Mouse (Mus musculus) 416B (cell line): Measurements from ENCODE around the gene Apaf1.
A peak's percentile ranks its signal among the peaks of the same experiment; 100 is the strongest.

Experiments
- DNase-seq: peaks from one replicate; pipeline ENCODE4 v3.0.0; 2011; ENCODE audit warnings: low read depth

Gene Apaf1

DNA sequence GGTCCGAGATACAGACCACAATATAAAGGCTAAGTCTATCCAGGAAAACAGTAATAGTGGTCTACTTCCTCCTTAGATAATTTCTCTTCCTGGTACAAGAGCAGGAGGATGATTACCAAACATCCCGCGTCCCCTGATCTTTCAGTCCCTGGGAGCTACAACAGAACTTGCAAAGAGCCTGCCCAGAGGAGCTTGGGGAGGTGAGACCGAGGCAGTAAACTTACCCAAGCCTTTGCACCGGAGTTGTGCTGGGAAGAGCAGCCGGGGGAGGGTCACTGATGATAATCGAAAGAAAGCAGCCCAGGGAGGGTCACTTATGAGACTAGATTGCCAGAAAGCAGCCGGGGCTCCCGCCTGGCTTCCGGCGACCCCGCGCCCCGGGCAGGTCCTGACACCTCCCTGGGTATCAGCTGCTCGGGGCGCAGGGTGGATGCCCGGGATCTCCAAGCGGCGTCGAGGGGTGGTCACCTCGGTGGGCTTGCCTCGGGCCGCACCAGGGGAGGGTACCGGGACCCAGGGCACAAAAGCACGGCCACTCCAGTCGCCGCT is 537 bp downstream of the Apaf1 start:
- DNase-seq, result peak; percentile 84

DNA sequence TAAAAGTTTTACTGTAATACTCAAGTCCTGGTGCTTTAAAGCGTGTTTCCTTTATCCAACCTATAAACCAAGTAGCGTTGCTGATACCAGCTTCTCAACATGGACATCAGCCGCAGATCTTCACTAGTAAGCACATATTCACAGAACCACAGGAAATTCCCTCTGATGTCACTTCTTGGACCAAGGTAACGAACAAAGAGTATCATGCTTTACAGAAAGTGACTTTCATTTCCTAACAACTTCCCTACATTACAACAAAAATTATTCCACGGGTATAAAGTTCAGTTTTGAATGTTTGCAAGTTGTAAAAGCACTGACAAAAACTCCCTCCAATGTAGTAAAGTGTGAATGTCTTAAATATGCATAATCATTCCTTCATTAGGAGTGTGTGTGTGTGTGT is 2.0 kb downstream of the Apaf1 start:
- DNase-seq, result peak; percentile 76

DNA sequence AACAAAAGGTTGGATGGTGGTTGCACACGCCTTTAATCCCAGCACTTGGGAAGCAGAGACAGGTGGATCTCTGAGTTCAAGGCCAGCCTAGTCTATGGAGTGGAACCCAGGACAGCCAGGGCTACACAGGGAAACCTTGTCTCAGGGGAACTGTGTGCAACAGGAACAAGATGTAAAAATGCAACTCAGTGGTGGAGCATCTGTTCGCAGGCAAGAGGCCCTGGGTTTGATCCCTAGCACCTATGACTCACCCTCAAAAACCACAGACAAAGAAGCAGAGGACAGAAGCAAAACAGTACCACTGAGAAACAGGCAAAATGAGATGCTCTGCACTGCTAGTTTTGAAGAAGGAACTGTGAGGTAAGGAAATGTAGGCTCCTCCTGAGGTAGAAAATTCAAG is 5.9 kb downstream of the Apaf1 start:
- DNase-seq, result peak; percentile 85

GRCm38 (mm10) chr10:91073345-91073744 is 9.2 kb downstream of the Apaf1 start:
- no peak for DNase-seq

DNA sequence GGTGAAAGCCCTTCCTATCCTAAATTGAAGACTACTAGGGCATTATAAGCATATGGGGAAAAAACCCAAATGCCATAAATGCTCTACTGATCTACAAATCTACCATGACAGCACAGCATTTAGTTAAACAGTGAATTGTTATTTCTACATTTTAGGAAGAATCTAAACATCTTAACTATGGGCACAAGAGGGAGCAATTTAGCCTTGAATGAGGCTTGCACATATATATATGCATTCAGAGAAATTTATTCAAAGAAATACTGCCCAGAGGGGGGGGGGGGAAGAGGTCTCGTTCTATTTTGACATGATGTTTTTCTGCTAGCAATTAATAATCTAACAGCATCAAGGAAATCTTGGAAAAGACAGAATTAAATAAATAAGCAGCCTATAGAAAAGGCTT is 10.8 kb downstream of the Apaf1 start:
- DNase-seq, result peak; percentile 76

- no peak for DNase-seq
Measured at GRCm38 (mm10) chr10:91062355-91062754, 20.2 kb downstream of the Apaf1 start.

- peak; percentile 66 for DNase-seq
Measured at GRCm38 (mm10) chr10:91060742-91061141, 21.8 kb downstream of the Apaf1 start.

GRCm38 (mm10) chr10:91052734-91053133 is 29.8 kb downstream of the Apaf1 start:
- DNase-seq, result no peak

DNA sequence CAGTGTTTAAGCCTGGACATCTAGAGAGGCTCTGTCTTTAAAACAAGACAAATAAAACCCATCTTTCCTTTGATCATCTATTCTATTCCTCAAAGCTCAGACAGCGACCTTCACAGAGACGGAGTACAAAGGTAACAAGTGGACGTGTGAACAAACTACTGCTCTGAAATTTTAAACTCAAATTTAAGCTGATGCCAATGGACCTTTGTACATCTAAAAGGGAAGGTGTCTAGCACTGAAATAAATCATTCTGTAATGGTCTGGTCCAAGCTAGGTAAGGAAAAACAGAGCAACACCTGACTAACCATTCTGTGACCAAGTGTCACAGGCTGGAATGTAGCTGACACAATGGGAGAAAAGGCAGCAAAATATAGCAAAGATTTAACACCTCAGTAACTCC is 31.4 kb downstream of the Apaf1 start:
- DNase-seq, result no peak

DNA sequence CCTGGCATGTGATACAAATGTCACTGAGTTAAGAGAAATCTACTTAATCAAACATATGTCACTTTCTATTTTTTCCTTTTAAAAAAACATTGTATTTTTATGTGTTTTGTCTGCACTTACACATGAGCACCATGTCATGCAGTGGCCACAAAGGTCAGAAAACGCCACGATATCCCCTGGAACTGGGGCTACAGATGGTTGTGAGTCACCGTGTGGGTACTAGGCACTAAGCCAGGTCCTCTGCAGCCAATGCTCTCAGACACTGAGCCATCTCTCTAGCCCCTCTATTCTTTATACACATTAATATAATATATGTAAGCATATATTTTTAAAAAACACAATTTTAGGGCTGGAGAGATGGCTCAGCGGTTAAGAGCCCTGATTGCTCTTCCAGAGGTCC is 32.9 kb downstream of the Apaf1 start:
- DNase-seq, result peak; percentile 70

DNA sequence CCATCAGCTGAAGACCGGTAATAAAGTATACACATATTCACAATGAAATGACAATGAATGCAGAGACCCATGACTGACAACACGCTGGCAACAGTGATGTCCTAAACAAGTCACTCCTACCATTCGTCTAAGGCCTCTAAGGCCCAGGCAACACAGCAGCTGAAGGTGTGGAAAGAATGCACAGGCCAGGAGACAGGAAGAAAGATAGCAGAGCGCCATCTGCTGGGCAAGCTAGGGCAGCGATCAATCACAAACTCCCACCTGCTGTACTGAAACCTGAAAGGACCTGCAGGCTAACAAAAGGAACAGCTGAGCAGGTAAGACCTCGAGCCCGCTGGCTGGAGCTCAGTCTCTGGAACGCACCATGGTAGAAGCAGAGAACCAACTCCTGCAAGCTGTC is 48.6 kb downstream of the Apaf1 start:
- peak; percentile 61 for DNase-seq

- DNase-seq, result peak; percentile 79
Measured at GRCm38 (mm10) chr10:91032399-91032798, 50.2 kb downstream of the Apaf1 start.

- no peak for DNase-seq
Measured at GRCm38 (mm10) chr10:91031176-91031575, 51.4 kb downstream of the Apaf1 start.

GRCm38 (mm10) chr10:91029002-91029539 is 53.5 kb downstream of the Apaf1 start:
- no peak for DNase-seq

DNA sequence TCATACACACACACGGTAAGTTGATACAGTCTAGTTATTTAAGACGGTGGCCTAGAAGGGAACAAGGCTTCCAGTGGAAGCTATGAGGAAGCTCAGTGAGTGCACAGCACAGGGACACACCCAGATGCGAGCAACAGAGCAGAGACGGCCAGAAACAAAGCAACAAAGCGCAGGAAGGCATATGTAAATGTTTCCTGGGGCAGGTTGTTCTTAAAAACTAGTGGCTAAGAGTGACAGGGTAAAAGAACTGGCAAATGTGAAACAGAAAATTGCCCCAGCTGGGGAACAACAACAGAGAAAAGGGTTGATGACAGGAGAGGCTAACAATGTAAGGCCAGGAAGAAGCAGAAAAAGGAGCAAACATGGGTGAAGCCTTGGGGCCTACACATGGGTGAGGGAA is 54.6 kb downstream of the Apaf1 start:
- DNase-seq, result no peak

DNA sequence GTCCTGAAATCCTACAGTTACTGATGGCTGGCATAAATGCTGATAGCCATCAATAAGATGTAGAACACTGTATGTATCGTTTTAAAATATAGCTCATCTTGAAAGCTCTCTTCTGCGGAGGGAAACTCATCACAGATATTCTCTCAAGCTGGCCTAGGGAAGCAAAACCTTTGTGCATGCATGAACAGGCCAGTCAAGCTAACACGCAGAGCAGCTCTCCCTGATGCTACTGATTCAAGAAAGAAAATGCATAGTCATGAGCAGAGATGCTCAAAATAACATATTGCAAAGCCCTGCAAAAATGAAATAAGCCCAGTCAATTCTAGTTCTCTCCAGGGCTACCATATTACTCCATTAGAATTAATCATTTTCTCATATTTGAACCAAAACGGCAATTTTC is 55.1 kb downstream of the Apaf1 start:
- DNase-seq, result no peak

GRCm38 (mm10) chr10:91005858-91006538 is 76.6 kb downstream of the Apaf1 start:
- no peak for DNase-seq

DNA sequence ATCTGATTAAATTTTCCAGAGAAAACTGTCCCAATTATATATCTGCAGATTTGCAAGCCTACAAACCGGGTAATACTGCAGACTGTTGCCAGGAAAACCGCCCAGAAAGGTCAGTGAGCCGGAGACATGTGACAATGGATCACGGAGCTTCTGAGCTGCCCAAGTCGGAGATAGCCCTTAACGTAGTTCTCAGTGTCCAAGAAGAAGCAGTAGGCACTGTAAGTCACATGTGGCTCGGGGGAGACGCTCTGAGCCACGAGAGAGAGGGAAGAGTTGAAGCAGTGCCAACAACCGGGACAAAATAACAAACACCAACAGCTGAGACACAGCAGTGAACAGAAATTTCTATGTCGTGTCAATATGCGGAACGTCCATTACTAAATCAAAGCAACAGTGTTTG is 81.1 kb downstream of the Apaf1 start:
- DNase-seq, result no peak

DNA sequence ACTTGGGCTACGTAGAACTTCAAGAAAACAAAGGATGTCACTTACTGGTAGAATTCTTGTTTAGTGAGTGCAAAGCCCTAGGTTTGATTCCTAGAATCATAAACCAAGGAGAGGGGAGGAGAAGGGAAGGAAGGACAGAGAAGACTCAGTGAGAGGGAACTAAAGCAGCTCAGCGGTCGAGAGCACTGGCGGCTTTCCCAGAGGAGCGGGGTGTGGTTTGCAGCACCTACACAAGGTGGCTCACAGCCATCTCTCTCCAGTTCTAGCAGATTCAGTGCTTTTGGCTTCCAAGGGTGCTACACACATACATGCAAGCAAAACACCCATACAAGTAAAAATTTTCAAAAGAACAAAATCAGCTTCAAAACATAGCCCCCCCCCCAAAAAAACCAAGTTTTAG is 82.7 kb downstream of the Apaf1 start:
- no peak for DNase-seq

DNA sequence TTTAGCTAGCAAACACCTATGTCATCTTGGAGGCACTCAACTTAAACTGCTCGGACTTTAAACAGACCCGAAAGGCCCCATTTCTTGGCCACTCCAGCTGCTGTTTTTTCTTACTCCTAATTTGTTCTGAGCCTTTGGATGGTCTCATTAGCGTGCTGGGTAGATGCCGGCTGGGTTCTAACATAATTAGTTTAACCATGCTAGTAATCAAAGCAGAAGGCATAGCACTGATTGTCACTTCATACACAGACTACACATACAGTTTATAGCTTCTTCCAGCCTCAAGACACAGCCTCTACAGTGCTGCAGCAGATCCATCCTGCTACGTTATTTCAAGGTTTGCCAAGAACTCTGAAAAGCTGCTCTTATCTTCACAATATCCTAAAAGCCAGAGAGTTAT is 88.7 kb downstream of the Apaf1 start:
- DNase-seq, result no peak

DNA sequence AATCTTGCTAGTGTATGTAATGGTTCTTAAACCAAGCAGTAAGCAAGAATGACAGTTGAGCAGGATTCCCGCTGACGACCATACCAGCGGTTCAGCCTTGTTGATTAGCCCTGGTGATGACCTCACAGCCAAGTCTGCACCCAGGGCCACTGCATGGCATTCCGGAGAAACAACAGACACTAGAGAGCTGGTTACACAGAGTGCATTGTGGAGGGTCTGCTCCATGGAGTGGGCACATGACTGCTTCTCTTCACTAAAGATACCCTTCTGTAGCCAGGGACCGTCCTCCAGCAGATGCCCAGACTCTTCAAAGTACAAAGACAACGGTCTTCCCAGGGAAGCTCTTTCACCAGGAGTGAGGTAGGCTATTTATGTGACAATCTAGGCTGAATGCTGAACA is 90.3 kb downstream of the Apaf1 start:
- DNase-seq, result no peak

- DNase-seq, result no peak
Measured at GRCm38 (mm10) chr10:90990340-90990739, 92.2 kb downstream of the Apaf1 start.

GRCm38 (mm10) chr10:90983046-90983445 is 99.5 kb downstream of the Apaf1 start:
- DNase-seq, result peak; percentile 52

DNA sequence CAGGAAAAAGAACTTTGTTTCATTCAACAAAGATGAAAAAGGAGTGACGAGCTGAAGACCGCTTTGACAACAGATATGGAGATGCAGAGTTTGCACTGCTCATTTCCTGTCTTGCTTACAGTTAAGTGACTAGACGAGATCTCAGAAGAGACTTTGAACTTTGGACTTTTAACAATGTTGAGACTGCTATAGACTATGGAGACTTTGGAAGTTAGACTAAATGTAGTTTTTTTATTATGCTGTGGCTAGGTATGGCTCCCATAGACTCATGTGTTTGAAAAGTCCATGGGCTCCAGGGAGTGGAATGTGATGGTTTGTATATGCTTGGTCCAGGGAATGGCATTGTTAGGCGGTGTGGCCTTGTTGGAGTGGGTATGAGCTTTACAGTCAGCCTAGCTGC is 100.8 kb downstream of the Apaf1 start:
- no peak for DNase-seq
